12 mouse cellular contexts compared by ENCODE assay signal in genomic region chr5:115514346-115514745, GRCm38 (mm10). TPM values are rescaled to one million over a fixed set of nuclear protein-coding genes. Genes with fewer than 3 reads are reported as not detected.
DNase-seq lines count a peak whose midpoint lies in the region; ATAC-seq lines count a peak whose summit lies in the region.
"Had no signal": no experiment of that assay in that cellular context is flagged by ENCODE, and none has a peak within 500 bp of the region (broad histone marks: within the 10 kb centered on the region; RNA-seq: fewer than 3 reads in every experiment).

No protein-coding gene starts in this region.

- H3K27ac ChIP-seq in heart, embryonic 14.5 days (replicated peaks in 1 of 2; ENCODE audit: control insufficient read depth in 1 of 2, insufficient read depth in 1 of 2, low read depth in 2 of 2, low read length in 2 of 2) = peak overlapping the region; percentile 58 to 92
- 0 out of 2 replicates have a peak overlapping the region, but pooled peaks have one; percentile 47 for H3K27ac ChIP-seq in neural tube, embryonic 13.5 days (replicated peaks)
- peak overlapping the region; percentile 85 for H3K27ac ChIP-seq in limb, embryonic 10.5 days
- H3K27ac ChIP-seq in stomach, embryonic 16.5 days (ENCODE audit: low read length) = peak overlapping the region; percentile 92

- DNase-seq in heart, adult 8-10 months (ENCODE audit: low spot score) = no peak
- DNase-seq in neural tube, embryonic 10.5 days (ENCODE audit: extremely low spot score, low spot score) = no peak
- DNase-seq in limb, embryonic 10.5 days (ENCODE audit: low spot score) = no peak
- no peak for DNase-seq in urinary bladder, postnatal 25 days (ENCODE audit: low spot score)
- no peak for DNase-seq in cerebellum, adult 11-12 months
- DNase-seq: adrenal gland, adult 8-10 months had no signal

- 85% methylated on average over 6 of the region's 6 CpGs for WGBS in heart, embryonic 14.5 days
- 94% methylated on average over 6 of the region's 6 CpGs for WGBS in neural tube, embryonic 13.5 days
- WGBS in limb, embryonic 10.5 days = 80% methylated on average over 6 of the region's 6 CpGs
- 58% methylated on average over 6 of the region's 6 CpGs for WGBS in stomach, embryonic 16.5 days

- H3K27me3 ChIP-seq in heart, embryonic 14.5 days (ENCODE audit: control insufficient read depth, insufficient read depth, low read length) = no peaks in the 10 kb centered on the region
- H3K27me3 ChIP-seq in neural tube, embryonic 13.5 days = no peaks in the 10 kb centered on the region
- no peaks in the 10 kb centered on the region for H3K27me3 ChIP-seq in limb, embryonic 10.5 days (ENCODE audit: low read depth, poor library complexity, severe bottlenecking)
- H3K27me3 ChIP-seq in stomach, embryonic 16.5 days (ENCODE audit: control insufficient read depth, insufficient read depth, low read length) = no peaks in the 10 kb centered on the region

- H3K36me3 ChIP-seq in heart, embryonic 14.5 days (ENCODE audit: control insufficient read depth, insufficient read depth, low read length) = peaks cover 3% of the 10 kb centered on the region; the same call in 1 of the 2 replicates
- 0 out of 2 replicates have a peak, but pooled peaks cover 10% of the 10 kb centered on the region for H3K36me3 ChIP-seq in neural tube, embryonic 13.5 days
- H3K36me3 ChIP-seq in limb, embryonic 10.5 days = peaks cover 54% of the 10 kb centered on the region
- H3K36me3 ChIP-seq in stomach, embryonic 16.5 days (ENCODE audit: control insufficient read depth, insufficient read depth, low read length) = no peaks in the 10 kb centered on the region

- H3K4me3 ChIP-seq in heart, embryonic 14.5 days (ENCODE audit: control insufficient read depth in 1 of 2, insufficient read depth in 1 of 2, low read depth in 1 of 2, low read length in 2 of 2) = no peak overlapping the region
- no peak overlapping the region for H3K4me3 ChIP-seq in neural tube, embryonic 13.5 days
- no peak overlapping the region for H3K4me3 ChIP-seq in limb, embryonic 10.5 days
- no peak overlapping the region for H3K4me3 ChIP-seq in stomach, embryonic 16.5 days (replicated peaks; ENCODE audit: low read length)

- H3K4me1 ChIP-seq in heart, embryonic 14.5 days (ENCODE audit: control insufficient read depth in 2 of 2, insufficient read depth in 2 of 2, low read length in 2 of 2) = peaks cover 29 to 40% of the 10 kb centered on the region in 2 experiments
- peaks cover 28% of the 10 kb centered on the region for H3K4me1 ChIP-seq in neural tube, embryonic 13.5 days (replicated peaks)
- H3K4me1 ChIP-seq in limb, embryonic 10.5 days = peaks cover 40% of the 10 kb centered on the region
- H3K4me1 ChIP-seq in stomach, embryonic 16.5 days (ENCODE audit: control insufficient read depth, insufficient read depth, low read length) = peaks cover 31% of the 10 kb centered on the region

- ATAC-seq in heart, embryonic 14.5 days (ENCODE audit: insufficient number of reproducible peaks, insufficient read depth, low FRiP score, low read depth) = no peak
- ATAC-seq in neural tube, embryonic 13.5 days (ENCODE audit: low read depth) = no peak
- no peak for ATAC-seq in stomach, embryonic 16.5 days (ENCODE audit: insufficient read depth, low FRiP score)

- H3K9ac ChIP-seq in heart, embryonic 14.5 days (ENCODE audit: low read length) = peak overlapping the region; percentile 62; the same call in 1 of the 2 replicates
- no peak overlapping the region for H3K9ac ChIP-seq in neural tube, embryonic 13.5 days
- 0 out of 2 replicates have a peak overlapping the region, but pooled peaks have one; percentile 16 for H3K9ac ChIP-seq in stomach, embryonic 16.5 days (ENCODE audit: low read length)

- peak overlapping the region; percentile 35 for H3K4me2 ChIP-seq in heart, embryonic 14.5 days (ENCODE audit: low read length)
- H3K4me2 ChIP-seq in neural tube, embryonic 13.5 days = no peak overlapping the region
- no peak overlapping the region for H3K4me2 ChIP-seq in stomach, embryonic 16.5 days (ENCODE audit: low read depth, low read length)

- H3K9me3 ChIP-seq in heart, embryonic 14.5 days (ENCODE audit: control insufficient read depth, low read length) = no peaks in the 10 kb centered on the region
- no peaks in the 10 kb centered on the region for H3K9me3 ChIP-seq in neural tube, embryonic 13.5 days
- no peaks in the 10 kb centered on the region for H3K9me3 ChIP-seq in limb, embryonic 10.5 days (replicated peaks)
- H3K9me3 ChIP-seq in stomach, embryonic 16.5 days (replicated peaks; ENCODE audit: control insufficient read depth, low read length) = no peaks in the 10 kb centered on the region

RNA-seq across cellular contexts. Expression of gene Pxn, which starts 7.9 kb away (rescaled TPM):
- 14.4 and 19.1 TPM in 2 replicates for polyA plus RNA-seq in heart, embryonic 14.5 days (2014; fragmentation: Nextera tagmentation; extraction: Ambion mirVana)
- 10 to 100 TPM; 31.2 to 43.4 (median 34.1) TPM for total RNA-seq in heart, adult 8-10 months (2022)
- 26.5 and 26.6 TPM in 2 replicates for polyA plus RNA-seq in neural tube, embryonic 13.5 days (2015; fragmentation: Nextera tagmentation; extraction: Ambion mirVana)
- polyA plus RNA-seq in limb, embryonic 10.5 days (2016; fragmentation: Nextera tagmentation; extraction: Ambion mirVana) = 36.8 and 45.3 TPM in 2 replicates
- polyA plus RNA-seq in stomach, embryonic 16.5 days (2015; fragmentation: Nextera tagmentation; extraction: Ambion mirVana) = 41.9 and 44.5 TPM in 2 replicates

RNA-seq across cellular contexts. Expression of gene Sirt4, which starts 29.8 kb away (rescaled TPM):
- 19.2 and 22.5 TPM in 2 replicates for polyA plus RNA-seq in heart, embryonic 14.5 days (2014; fragmentation: Nextera tagmentation; extraction: Ambion mirVana)
- total RNA-seq in heart, adult 8-10 months (2022) = 10 to 100 TPM; 17.9 to 21.4 (median 19.6) TPM
- 26.8 and 33.0 TPM in 2 replicates for polyA plus RNA-seq in neural tube, embryonic 13.5 days (2015; fragmentation: Nextera tagmentation; extraction: Ambion mirVana)
- 16.0 and 18.5 TPM in 2 replicates for polyA plus RNA-seq in limb, embryonic 10.5 days (2016; fragmentation: Nextera tagmentation; extraction: Ambion mirVana)
- polyA plus RNA-seq in stomach, embryonic 16.5 days (2015; fragmentation: Nextera tagmentation; extraction: Ambion mirVana) = 24.4 and 28.0 TPM in 2 replicates

RNA-seq across cellular contexts. Expression of gene Rplp0, which starts 44.9 kb away (rescaled TPM):
- polyA plus RNA-seq in heart, embryonic 14.5 days (2014; fragmentation: Nextera tagmentation; extraction: Ambion mirVana) = 1,183 and 1,268 TPM in 2 replicates
- total RNA-seq in heart, adult 8-10 months (2022) = 100 to 1,000 TPM; 591 to 710 (median 629) TPM
- polyA plus RNA-seq in neural tube, embryonic 13.5 days (2015; fragmentation: Nextera tagmentation; extraction: Ambion mirVana) = 767 and 869 TPM in 2 replicates
- polyA plus RNA-seq in limb, embryonic 10.5 days (2016; fragmentation: Nextera tagmentation; extraction: Ambion mirVana) = 1,442 and 1,757 TPM in 2 replicates
- 1,450 and 1,538 TPM in 2 replicates for polyA plus RNA-seq in stomach, embryonic 16.5 days (2015; fragmentation: Nextera tagmentation; extraction: Ambion mirVana)

RNA-seq across cellular contexts. Expression of gene Pla2g1b, which starts 48.3 kb away (rescaled TPM):
- polyA plus RNA-seq in heart, embryonic 14.5 days (2014; fragmentation: Nextera tagmentation; extraction: Ambion mirVana) = not detected in 2 replicates
- total RNA-seq in heart, adult 8-10 months (2022) = not detected
- polyA plus RNA-seq in neural tube, embryonic 13.5 days (2015; fragmentation: Nextera tagmentation; extraction: Ambion mirVana) = 0.95 TPM in 1 of 2 replicates, not detected in the other
- polyA plus RNA-seq in limb, embryonic 10.5 days (2016; fragmentation: Nextera tagmentation; extraction: Ambion mirVana) = not detected in 2 replicates
- polyA plus RNA-seq in stomach, embryonic 16.5 days (2015; fragmentation: Nextera tagmentation; extraction: Ambion mirVana) = 16.6 and 20.5 TPM in 2 replicates
- total RNA-seq: granulocyte monocyte progenitor cell, adult 5-6 weeks; left cerebral cortex, postnatal 10 days had no signal
- polyA plus RNA-seq: neural tube, embryonic 11.5 days had no signal

RNA-seq across cellular contexts. Expression of gene Gcn1l1, which starts 50.7 kb away (rescaled TPM):
- 25.2 and 26.3 TPM in 2 replicates for polyA plus RNA-seq in heart, embryonic 14.5 days (2014; fragmentation: Nextera tagmentation; extraction: Ambion mirVana)
- total RNA-seq in heart, adult 8-10 months (2022) = 10 to 100 TPM; 35.7 to 41.6 (median 39.3) TPM
- 36.5 and 39.3 TPM in 2 replicates for polyA plus RNA-seq in neural tube, embryonic 13.5 days (2015; fragmentation: Nextera tagmentation; extraction: Ambion mirVana)
- polyA plus RNA-seq in limb, embryonic 10.5 days (2016; fragmentation: Nextera tagmentation; extraction: Ambion mirVana) = 63.3 and 63.8 TPM in 2 replicates
- 33.6 and 35.1 TPM in 2 replicates for polyA plus RNA-seq in stomach, embryonic 16.5 days (2015; fragmentation: Nextera tagmentation; extraction: Ambion mirVana)
